Mouse (Mus musculus): ENCODE data around the gene Fry. TPM values are rescaled to one million over a fixed set of nuclear protein-coding genes. Genes with fewer than 3 reads are reported as not detected.

Fry gene
- total and polyA plus RNA-seq, 3 experiments, result 43.8 to 153 (median 117) TPM

DNA sequence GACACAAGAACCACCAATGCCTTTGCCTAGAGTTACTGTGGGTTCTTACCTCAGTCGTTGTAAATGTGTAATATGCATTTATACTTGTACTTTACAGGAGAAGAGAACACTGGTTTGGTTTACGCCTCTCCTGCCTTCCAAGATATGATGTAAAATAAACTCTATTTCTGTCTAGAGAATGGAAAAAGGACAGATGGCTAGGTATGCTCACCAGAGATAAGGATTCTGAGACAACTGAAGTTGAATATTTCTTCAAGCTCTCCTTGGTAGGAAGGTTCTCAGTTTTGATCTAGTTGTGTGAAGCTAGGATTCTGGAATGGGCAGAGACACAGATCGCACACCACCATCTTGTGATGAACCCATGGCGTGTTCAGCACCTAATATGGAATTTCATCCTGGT, 68.2 kb downstream of the Fry start:
- Histone ChIP-seq H3K4me1 (ENCODE audit: control insufficient read depth, insufficient read depth, low read length) (no peaks in the 10 kb centered on the region), H3K9ac (ENCODE audit: low read depth, low read length) (no peak overlapping the region), H3K4me3 (no peak overlapping the region), H3K79me2 (replicated peaks; ENCODE audit: control insufficient read depth, insufficient read depth, low read length) (peaks cover 4% of the 10 kb centered on the region), H3K27me3 (ENCODE audit: control insufficient read depth, insufficient read depth, low read length) (peaks cover 3% of the 10 kb centered on the region; the same call in 1 of the 2 replicates), H3K27ac (no peak overlapping the region), H3K36me3 (ENCODE audit: control insufficient read depth, insufficient read depth, low read length) (no peaks in the 10 kb centered on the region)
- WGBS, result 91% methylated on average over 4 of the region's 4 CpGs
- intact Hi-C loops (cut with DNase I), result no loop called here
- TF ChIP-seq POLR2A (IDR thresholded peaks at IDR 0.05; ENCODE audit: insufficient read depth, low read depth, low read length) (no peak), CTCF (IDR thresholded peaks at IDR 0.05) (no peak), EP300 (IDR thresholded peaks at IDR 0.05; ENCODE audit: insufficient read depth, low read depth, low read length) (no peak)
- no peak for DNase-seq

DNA sequence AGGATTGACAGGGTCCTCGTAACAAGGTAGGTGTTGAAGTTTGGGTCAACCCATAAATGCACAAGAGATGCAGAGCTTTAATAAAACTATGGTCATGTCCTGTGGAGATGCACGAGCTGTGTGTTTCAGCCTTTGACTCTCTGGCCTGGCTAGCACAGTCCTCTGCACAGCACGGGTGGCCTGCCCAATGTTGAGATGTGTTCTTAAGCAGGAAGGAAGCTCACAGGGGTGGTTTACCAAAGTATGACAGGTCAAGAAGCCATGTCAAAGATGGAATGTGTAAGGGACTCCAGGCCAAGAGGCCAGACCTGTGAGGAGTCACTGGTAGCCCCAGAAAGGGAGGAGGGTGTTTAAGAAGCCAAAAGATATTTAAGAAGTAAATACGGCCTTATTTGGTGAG, 69.6 kb downstream of the Fry start:
- no peaks in the 10 kb centered on the region for H3K4me1 ChIP-seq (ENCODE audit: control insufficient read depth, insufficient read depth, low read length)
- peaks cover 3% of the 10 kb centered on the region; the same call in 1 of the 2 replicates for H3K27me3 ChIP-seq (ENCODE audit: control insufficient read depth, insufficient read depth, low read length)
- TF ChIP-seq CTCF (IDR thresholded peaks at IDR 0.05), result no peak
- TF ChIP-seq EP300 (IDR thresholded peaks at IDR 0.05; ENCODE audit: insufficient read depth, low read depth, low read length), result no peak
- TF ChIP-seq POLR2A (IDR thresholded peaks at IDR 0.05; ENCODE audit: insufficient read depth, low read depth, low read length), result no peak
- intact Hi-C loops (cut with DNase I), result no loop called here
- H3K4me3 ChIP-seq, result no peak overlapping the region
- WGBS, result 81% methylated on average over 4 of the region's 4 CpGs
- no peak for DNase-seq
- H3K9ac ChIP-seq (ENCODE audit: low read depth, low read length), result no peak overlapping the region
- H3K36me3 ChIP-seq (ENCODE audit: control insufficient read depth, insufficient read depth, low read length), result no peaks in the 10 kb centered on the region
- H3K79me2 ChIP-seq (replicated peaks; ENCODE audit: control insufficient read depth, insufficient read depth, low read length), result peaks cover 4% of the 10 kb centered on the region
- no peak overlapping the region for H3K27ac ChIP-seq

DNA sequence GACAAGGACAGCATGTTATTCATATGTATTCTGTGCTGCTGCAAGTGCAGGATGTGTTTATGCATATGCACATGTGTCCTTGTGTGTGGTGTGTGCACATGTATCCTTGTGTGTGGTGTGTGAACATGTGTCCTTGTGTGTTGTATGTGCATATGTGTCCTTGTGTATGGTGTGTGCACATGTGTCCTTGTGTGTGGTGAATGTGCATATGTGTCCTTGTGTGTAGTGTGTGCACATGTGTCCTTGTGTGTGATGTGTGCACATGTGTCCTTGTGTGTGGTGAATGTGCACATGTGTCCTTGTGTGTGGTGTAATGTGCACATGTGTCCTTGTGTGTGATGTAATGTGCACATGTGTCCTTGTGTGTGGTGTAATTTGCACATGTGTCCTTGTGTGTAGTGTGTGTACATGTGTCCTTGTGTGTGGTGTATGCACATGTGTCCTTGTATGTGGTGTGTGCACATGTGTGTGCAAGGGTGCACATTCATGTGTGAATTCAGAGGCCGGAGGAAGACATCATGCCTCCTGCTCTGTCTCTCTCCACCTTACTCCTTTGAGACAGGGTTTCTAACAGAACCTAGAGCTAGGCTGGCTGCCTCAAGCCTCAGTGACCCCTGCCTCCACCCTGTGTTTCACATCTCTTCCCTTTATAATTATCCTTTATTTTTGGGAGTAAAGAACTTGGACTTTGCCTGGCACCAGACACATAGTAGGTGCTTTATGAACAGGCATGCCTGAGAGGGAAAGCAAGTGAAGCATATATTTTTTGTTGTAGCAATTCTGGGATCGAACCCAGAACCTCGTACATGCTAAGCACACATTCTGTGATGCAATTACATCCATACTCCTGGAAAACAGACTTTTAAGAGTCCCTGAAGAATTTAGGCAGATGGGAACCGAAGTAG, 72.3 kb downstream of the Fry start:
- no peak overlapping the region for H3K9ac ChIP-seq (ENCODE audit: low read depth, low read length)
- no peak overlapping the region for H3K27ac ChIP-seq
- WGBS, result 94% methylated on average over 4 of the region's 4 CpGs
- DNase-seq, result no peak
- H3K79me2 ChIP-seq (replicated peaks; ENCODE audit: control insufficient read depth, insufficient read depth, low read length), result peaks cover 4% of the 10 kb centered on the region
- H3K4me1 ChIP-seq (ENCODE audit: control insufficient read depth, insufficient read depth, low read length), result peaks cover 3% of the 10 kb centered on the region
- no peak for TF ChIP-seq EP300 (IDR thresholded peaks at IDR 0.05; ENCODE audit: insufficient read depth, low read depth, low read length)
- no peak for TF ChIP-seq CTCF (IDR thresholded peaks at IDR 0.05)
- no peak for TF ChIP-seq POLR2A (IDR thresholded peaks at IDR 0.05; ENCODE audit: insufficient read depth, low read depth, low read length)
- H3K27me3 ChIP-seq (ENCODE audit: control insufficient read depth, insufficient read depth, low read length), result peaks cover 3% of the 10 kb centered on the region; the same call in 1 of the 2 replicates
- no peaks in the 10 kb centered on the region for H3K36me3 ChIP-seq (ENCODE audit: control insufficient read depth, insufficient read depth, low read length)
- intact Hi-C loops (cut with DNase I), result no loop called here
- H3K4me3 ChIP-seq, result no peak overlapping the region

DNA sequence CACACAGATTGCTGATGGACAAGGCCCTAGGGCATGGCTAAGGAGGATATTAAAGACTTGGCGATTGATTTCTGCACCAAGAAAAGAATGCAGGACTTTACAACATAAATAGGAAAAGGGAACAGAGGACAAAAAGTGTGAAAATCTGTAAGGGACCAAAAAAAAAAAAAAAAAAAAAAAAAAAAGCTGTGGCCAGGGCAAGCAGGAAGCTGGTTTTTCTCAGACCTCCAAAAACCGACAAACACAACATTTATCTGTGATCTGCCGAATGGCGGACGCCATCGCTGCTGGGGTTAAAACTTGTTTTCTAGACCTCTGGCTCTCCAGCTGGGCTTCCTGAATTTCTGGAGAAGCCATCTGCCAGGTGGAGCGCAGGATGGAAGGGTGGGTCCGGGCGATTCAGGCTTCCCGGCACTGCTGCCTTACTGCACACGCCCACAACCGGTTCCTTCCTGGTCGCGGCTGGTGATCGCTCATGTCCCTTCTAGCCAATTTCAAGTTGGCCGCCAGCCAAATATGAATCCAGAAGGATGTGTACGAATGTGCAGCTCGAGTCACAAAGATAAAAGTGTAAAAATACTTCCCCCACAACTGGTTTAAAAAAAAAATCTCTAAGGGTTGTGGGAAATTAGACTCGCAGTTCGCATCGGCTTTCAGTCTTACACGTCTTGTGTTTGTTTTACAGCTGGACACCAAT, 77.2 kb downstream of the Fry start:
- 3% methylated on average over 22 of the region's 22 CpGs for WGBS
- Histone ChIP-seq H3K27me3 (ENCODE audit: control insufficient read depth, insufficient read depth, low read length) (no peaks in the 10 kb centered on the region), H3K79me2 (replicated peaks; ENCODE audit: control insufficient read depth, insufficient read depth, low read length) (peaks cover under 1% of the 10 kb centered on the region), H3K27ac (peak overlapping the region; percentile 79), H3K4me3 (peak overlapping the region; percentile 64), H3K4me1 (ENCODE audit: control insufficient read depth, insufficient read depth, low read length) (peaks cover 8% of the 10 kb centered on the region), H3K36me3 (ENCODE audit: control insufficient read depth, insufficient read depth, low read length) (no peaks in the 10 kb centered on the region), H3K9ac (ENCODE audit: low read depth, low read length) (peak overlapping the region; percentile 19)
- intact Hi-C loops (cut with DNase I), result loop anchor here (1.0 to 2.0 kb wide), 3 partner anchors 15 to 37 kb away; no protein-coding TSS in a partner anchor
- TF ChIP-seq EP300 (IDR thresholded peaks at IDR 0.05; ENCODE audit: insufficient read depth, low read depth, low read length) (peak; percentile 87), POLR2A (IDR thresholded peaks at IDR 0.05; ENCODE audit: insufficient read depth, low read depth, low read length) (no peak)
- DNase-seq, result peak; percentile 82 to 88

DNA sequence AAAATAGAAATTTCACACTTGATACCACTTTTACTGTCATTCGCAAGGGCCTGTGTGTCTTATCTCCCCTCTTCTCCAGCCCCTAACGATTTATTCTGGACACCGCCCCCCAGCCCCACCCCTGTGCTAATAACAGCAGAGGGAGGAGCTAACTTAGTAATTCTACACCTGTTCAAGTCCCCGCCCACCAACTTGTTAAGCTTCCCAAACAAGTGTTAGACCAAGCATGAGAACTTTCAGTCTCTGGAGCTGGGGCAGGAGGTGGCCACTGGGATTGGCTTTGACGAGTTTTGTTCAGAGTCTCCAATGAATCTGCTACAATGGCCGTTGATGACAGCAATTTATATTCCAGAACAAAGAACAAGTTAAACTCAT, 77.8 kb downstream of the Fry start:
- H3K36me3 ChIP-seq (ENCODE audit: control insufficient read depth, insufficient read depth, low read length), result no peaks in the 10 kb centered on the region
- peaks cover 10% of the 10 kb centered on the region for H3K4me1 ChIP-seq (ENCODE audit: control insufficient read depth, insufficient read depth, low read length)
- peak; percentile 67 to 76 for DNase-seq
- peak overlapping the region; percentile 64 for H3K4me3 ChIP-seq
- H3K27ac ChIP-seq, result peak overlapping the region; percentile 79
- peak overlapping the region; percentile 19 for H3K9ac ChIP-seq (ENCODE audit: low read depth, low read length)
- intact Hi-C loops (cut with DNase I), result loop anchor here (2.0 kb wide), 1 partner anchor 37 kb away; no protein-coding TSS in a partner anchor
- 1% methylated on average over 6 of the region's 6 CpGs for WGBS
- TF ChIP-seq POLR2A (IDR thresholded peaks at IDR 0.05; ENCODE audit: insufficient read depth, low read depth, low read length) (peak; percentile 83), EP300 (IDR thresholded peaks at IDR 0.05; ENCODE audit: insufficient read depth, low read depth, low read length) (no peak), CTCF (IDR thresholded peaks at IDR 0.05) (no peak)
- no peaks in the 10 kb centered on the region for H3K27me3 ChIP-seq (ENCODE audit: control insufficient read depth, insufficient read depth, low read length)
- peaks cover 5% of the 10 kb centered on the region for H3K79me2 ChIP-seq (replicated peaks; ENCODE audit: control insufficient read depth, insufficient read depth, low read length)
